Mouse (Mus musculus) fibroblast of lung, adult 2 months (primary cell): ENCODE data around the gene Ak8.

Experiments
- DNase-seq: peaks from one replicate; pipeline ENCODE4 v3.0.0-alpha.2; 2011; ENCODE audit warnings: low read depth

Gene Ak8

GRCm38 (mm10) chr2:28796298-28796697, 96.3 kb downstream of the Ak8 start:
- DNase-seq, result no peak

GRCm38 (mm10) chr2:28797490-28798106, 97.6 kb downstream of the Ak8 start:
- no peak for DNase-seq

GRCm38 (mm10) chr2:28798390-28798789, 98.4 kb downstream of the Ak8 start:
- DNase-seq, result no peak

- no peak for DNase-seq
Observed at GRCm38 (mm10) chr2:28799575-28799974, 99.6 kb downstream of the Ak8 start.

- DNase-seq, result no peak
Observed at GRCm38 (mm10) chr2:28803406-28803805, 103.4 kb downstream of the Ak8 start.

- peak; percentile 36 for DNase-seq
Observed at GRCm38 (mm10) chr2:28808841-28809240, 108.9 kb downstream of the Ak8 start.

- DNase-seq, result no peak
Observed at GRCm38 (mm10) chr2:28810260-28811013, 110.5 kb downstream of the Ak8 start.

- DNase-seq, result no peak
Observed at GRCm38 (mm10) chr2:28818866-28819265, 118.9 kb downstream of the Ak8 start.

GRCm38 (mm10) chr2:28829265-28829664, 129.3 kb downstream of the Ak8 start:
- DNase-seq, result no peak

- DNase-seq, result no peak
Observed at GRCm38 (mm10) chr2:28836181-28836940, 136.4 kb downstream of the Ak8 start.

- DNase-seq, result no peak
Observed at GRCm38 (mm10) chr2:28839501-28840221, 139.7 kb downstream of the Ak8 start.

- peak; percentile 61 for DNase-seq
Observed at GRCm38 (mm10) chr2:28840222-28840951, 140.4 kb downstream of the Ak8 start, which contains the start of the genes Gtf3c4 and Ddx31. TSS of gene Gtf3c4 (minus strand) at chr2:28840360. TSS of gene Ddx31 (plus strand) at chr2:28840406.

- no peak for DNase-seq
Observed at GRCm38 (mm10) chr2:28842042-28842441, 142.1 kb downstream of the Ak8 start.

GRCm38 (mm10) chr2:28848879-28849278, 148.9 kb downstream of the Ak8 start:
- no peak for DNase-seq

GRCm38 (mm10) chr2:28852594-28852993, 152.6 kb downstream of the Ak8 start:
- no peak for DNase-seq

- DNase-seq, result no peak
Observed at GRCm38 (mm10) chr2:28855773-28856172, 155.8 kb downstream of the Ak8 start.

GRCm38 (mm10) chr2:28859303-28859702, 159.3 kb downstream of the Ak8 start:
- DNase-seq, result no peak

GRCm38 (mm10) chr2:28860678-28861423, 160.9 kb downstream of the Ak8 start:
- no peak for DNase-seq
